Mouse (Mus musculus) Patski (cell line): Measurements from ENCODE around the gene Reln. TPM values are rescaled to one million over a fixed set of nuclear protein-coding genes. Genes with fewer than 3 reads are reported as not detected.

Experiments used
- ATAC-seq: fragments of 100-300 bp; one replicate; pipeline ENCODE4 v1.8.0; 2021
- CTCF ChIA-PET: fragments of 350-600 bp; sonication (Branson Sonifier 250); formaldehyde crosslinking; loops from one replicate; lab custom pipeline; 2022; ENCODE audit warnings: inconsistent platforms; lab: Charles Lee
- POLR2A ChIA-PET: fragments of 350-600 bp; sonication (Branson Sonifier 250); formaldehyde crosslinking; loops from one replicate; lab custom pipeline; 2022; ENCODE audit warnings: antibody characterized with exemption, inconsistent platforms; lab: Charles Lee
- DNase-seq: peaks from one replicate; pipeline ENCODE4 v3.0.0-alpha.2; 2011; ENCODE audit warnings: low read depth, low spot score
- H3K27me3 ChIP-seq: fragments of 371-371 bp; one replicate; pipeline ENCODE4 v1.5.1; 2021
- CTCF ChIP-seq: fragments of 100-300 bp; IDR thresholded peaks from one replicate; pipeline ENCODE4 v1.5.1; 2021
- in situ Hi-C: fragments of 300-500 bp; cut with MboI; formaldehyde crosslinking; loops from 3 replicates; pipeline ENCODE4 v1.11.1; 2018; ENCODE audit warnings: low pct_unique_long_range_greater_than_20kb, mixed read lengths
- polyA plus RNA-seq: library from polyadenylated mRNA; unstranded; gene quantifications from one replicate; pipeline ENCODE4 v1.2.3, GENCODE M21; 2021

Reln gene
- polyA plus RNA-seq, 1 experiment from 2014 or later, result not detected

DNA sequence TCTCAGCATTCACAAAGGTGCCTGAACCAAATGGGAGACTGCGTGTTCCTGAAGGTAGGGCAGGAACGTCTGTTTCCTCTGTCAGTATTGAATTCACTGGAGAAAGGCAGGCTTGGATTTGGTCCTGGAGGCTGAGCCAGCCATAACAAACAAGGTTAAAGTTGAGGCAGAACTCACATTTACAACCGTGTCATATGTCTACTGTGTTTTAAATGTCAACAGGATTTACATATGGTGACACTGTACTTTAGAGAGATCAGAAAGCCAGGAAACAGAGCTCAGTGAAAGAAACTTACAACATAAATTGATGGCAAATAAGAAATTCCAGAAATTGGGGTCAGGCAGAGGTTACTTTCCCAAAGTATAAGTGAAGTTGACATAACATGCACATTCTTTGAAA lies 9.1 kb downstream of the Reln start:
- DNase-seq (no peak), ATAC-seq (no peak)
- CTCF ChIA-PET, result no interaction called here
- in situ Hi-C loops, result no loop called here
- peaks cover 45% of the 10 kb centered on the region for H3K27me3 ChIP-seq
- TF ChIP-seq CTCF, result no peak
- POLR2A ChIA-PET, result no interaction called here

DNA sequence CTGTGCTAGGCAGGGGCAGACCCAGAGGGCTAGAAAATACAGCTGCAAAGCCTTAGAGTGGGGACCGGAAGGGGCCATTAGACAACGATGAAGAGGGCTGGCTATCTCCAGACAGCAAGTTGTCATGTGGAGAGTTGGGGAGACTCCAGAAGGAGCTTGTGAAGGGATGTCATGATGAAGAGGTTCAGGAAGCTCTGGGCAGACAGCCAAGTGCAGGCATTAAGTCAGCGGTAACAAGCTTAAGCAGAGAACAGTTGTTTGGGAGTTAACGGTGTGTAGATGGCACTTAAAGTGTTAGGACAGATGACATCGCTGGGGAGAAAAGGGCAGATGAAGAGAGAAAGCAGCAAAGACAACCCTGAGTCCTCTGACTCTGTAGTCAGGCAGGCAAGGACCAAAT lies 13.7 kb downstream of the Reln start:
- CTCF ChIA-PET, result interaction anchor here (1.3 kb wide), 1 partner anchor 11 kb away, joined by 3 read pairs; no protein-coding TSS in a partner anchor
- ATAC-seq, result no peak
- no peak for TF ChIP-seq CTCF
- H3K27me3 ChIP-seq, result peaks cover 33% of the 10 kb centered on the region
- in situ Hi-C loops, result no loop called here
- DNase-seq, result no peak
- POLR2A ChIA-PET, result no interaction called here

DNA sequence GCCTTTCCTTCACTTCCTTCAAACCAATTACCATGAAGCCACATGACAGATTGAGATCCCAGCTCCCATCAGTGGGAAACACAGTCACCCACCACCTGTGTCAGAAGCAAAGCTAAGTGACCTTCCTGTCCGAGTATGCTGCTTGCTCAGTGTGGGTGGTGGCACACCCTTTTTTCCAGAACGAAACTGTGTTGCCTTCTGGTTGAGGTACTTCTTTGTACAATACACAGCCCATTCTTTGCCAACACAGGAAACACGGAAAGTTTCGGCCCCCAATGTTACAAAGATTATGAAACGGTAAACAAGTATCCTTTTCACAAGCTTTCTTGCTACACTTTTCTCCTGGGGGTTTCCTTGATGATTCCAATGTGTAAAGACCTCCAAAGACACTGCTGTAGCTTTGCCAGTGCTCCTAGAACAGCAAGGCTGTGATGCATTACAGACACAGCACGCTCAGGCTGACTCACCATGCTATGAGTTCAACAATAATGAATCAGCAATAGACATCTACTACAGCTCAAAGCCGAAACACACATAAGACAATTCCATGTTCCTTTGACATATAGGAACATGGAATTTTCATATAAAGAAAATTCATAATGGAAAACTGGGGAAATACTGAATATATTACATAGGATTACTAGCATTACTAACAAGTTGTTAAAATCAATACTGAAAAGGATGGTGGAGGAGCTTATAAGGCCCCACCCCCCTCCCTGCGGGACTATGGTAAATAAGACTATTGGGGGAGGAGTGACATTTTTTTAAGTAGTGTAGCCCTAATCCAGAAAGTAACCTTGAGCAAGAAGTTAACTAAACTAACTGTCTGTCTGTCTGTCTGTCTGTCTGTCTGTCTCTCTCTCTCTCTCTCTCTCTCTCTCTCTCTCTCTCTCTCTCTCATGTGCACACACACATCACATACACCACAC lies 15.8 kb downstream of the Reln start:
- in situ Hi-C loops, result no loop called here
- no peak for TF ChIP-seq CTCF
- DNase-seq, result no peak
- ATAC-seq, result no peak
- ChIA-PET POLR2A (interaction anchor here (0.7 kb wide), 1 partner anchor 906 kb away, joined by 3 read pairs; no protein-coding TSS in a partner anchor), CTCF (no interaction called here)
- H3K27me3 ChIP-seq, result peaks cover 19% of the 10 kb centered on the region

DNA sequence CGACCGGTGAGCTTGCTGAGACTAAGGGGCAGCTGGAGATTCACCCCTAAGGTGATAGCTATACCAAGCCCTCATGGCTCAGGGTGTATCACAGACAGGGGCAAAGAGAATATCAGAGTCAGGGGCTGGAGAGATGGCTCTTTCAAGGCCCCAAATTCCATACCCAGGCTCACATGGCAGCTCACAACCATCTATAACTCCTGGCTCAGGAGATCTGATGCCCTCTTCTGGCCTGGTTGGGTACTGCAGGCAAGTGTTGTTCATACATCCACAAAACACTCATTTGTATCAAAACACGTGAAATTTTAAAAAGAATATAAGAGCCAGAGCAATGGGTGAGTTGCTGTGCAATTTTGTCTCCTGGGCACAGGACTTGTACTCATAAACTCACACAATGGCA lies 17.3 kb downstream of the Reln start:
- ChIA-PET CTCF (interaction anchor here (1.0 kb wide), 1 partner anchor 11 kb away, joined by 3 read pairs; no protein-coding TSS in a partner anchor), POLR2A (no interaction called here)
- peaks cover 8% of the 10 kb centered on the region for H3K27me3 ChIP-seq
- in situ Hi-C loops, result no loop called here
- no peak for ATAC-seq
- peak; percentile 75 for TF ChIP-seq CTCF
- no peak for DNase-seq

DNA sequence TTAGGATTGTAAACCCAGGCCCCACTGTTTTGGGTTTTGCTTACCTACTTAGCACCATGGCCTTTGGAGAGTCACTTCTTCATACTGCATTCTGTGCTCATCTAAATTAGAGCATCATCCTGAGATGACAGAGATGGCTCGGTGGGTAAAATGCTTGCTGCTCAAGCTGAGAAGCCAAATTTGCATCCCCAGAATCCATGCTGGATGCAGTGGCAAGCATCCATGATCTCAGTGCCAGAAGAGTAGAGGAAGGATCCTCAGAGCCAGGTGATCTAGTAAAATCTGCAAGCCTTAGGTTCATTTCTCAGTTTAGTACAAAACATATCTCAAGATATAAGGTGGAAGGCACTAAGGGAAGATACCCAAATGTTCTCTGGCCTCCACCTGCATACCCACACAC lies 20.7 kb downstream of the Reln start:
- POLR2A ChIA-PET, result no interaction called here
- no peak for ATAC-seq
- no peak for TF ChIP-seq CTCF
- in situ Hi-C loops, result no loop called here
- peaks cover 3% of the 10 kb centered on the region for H3K27me3 ChIP-seq
- no peak for DNase-seq
- CTCF ChIA-PET, result no interaction called here

DNA sequence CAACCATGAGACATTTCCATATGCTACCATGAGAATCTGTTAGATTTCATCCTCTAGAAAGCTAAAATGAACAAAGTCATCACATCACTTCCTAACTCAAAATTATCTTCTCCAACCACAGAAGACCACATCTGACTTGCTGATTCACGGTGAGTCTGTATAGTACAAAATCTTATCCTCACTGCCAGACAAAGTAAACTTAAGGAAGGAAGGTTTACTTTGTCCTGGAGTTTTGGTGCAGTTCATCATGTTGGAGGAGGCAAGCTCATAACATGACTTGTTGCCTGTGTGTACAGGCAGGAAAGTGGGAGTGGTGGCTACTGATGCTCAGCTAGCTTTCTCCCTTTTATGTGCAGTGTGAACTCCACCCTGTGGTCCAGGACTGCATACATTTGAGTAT lies 26.7 kb downstream of the Reln start:
- TF ChIP-seq CTCF, result no peak
- ChIA-PET POLR2A (no interaction called here), CTCF (interaction anchor here (1.4 kb wide), 1 partner anchor 26 kb away, joined by 3 read pairs; no protein-coding TSS in a partner anchor)
- peaks cover 6% of the 10 kb centered on the region for H3K27me3 ChIP-seq
- DNase-seq, result no peak
- in situ Hi-C loops, result no loop called here
- no peak for ATAC-seq

DNA sequence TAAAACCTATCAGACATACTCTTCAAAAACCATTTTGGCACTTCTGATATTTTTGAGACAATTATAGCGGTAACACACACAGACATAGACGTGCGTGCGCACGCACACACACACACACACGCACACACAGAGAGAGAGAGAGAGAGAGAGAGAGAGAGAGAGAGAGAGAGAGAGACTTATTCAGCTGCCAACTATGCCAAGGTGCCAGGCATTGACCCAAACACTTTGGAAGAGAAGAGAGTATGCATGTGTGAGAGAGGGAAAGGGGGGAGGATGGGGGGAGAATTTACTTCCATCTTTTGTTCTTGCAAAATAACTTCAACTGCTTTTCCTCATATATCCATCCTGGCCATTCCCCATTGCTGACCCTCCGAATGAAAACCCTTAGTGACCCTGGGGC lies 28.0 kb downstream of the Reln start:
- in situ Hi-C loops, result no loop called here
- DNase-seq (no peak), ATAC-seq (no peak)
- POLR2A ChIA-PET, result no interaction called here
- peaks cover 3% of the 10 kb centered on the region for H3K27me3 ChIP-seq
- CTCF ChIA-PET, result no interaction called here
- no peak for TF ChIP-seq CTCF

DNA sequence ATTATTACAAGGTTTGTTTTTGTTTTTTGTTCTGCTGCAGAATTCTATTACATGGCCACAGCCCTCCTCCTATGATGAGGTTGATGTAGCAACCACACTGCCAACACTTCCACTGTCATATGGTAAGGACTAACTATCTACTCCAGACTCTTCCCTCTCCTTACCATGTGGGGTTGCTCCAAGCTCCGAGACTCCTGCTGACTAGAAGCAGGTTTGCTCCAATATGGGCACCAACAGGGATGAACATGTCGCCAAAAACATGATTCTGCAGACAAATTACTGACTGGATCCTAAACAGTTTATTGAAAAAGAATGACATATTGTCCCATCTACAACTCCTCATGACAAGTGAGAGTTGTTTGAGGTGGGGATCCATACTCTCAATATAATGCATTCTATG lies 28.5 kb downstream of the Reln start:
- ChIA-PET POLR2A (no interaction called here), CTCF (no interaction called here)
- DNase-seq (no peak), ATAC-seq (no peak)
- in situ Hi-C loops, result no loop called here
- no peak for TF ChIP-seq CTCF
- peaks cover 3% of the 10 kb centered on the region for H3K27me3 ChIP-seq

DNA sequence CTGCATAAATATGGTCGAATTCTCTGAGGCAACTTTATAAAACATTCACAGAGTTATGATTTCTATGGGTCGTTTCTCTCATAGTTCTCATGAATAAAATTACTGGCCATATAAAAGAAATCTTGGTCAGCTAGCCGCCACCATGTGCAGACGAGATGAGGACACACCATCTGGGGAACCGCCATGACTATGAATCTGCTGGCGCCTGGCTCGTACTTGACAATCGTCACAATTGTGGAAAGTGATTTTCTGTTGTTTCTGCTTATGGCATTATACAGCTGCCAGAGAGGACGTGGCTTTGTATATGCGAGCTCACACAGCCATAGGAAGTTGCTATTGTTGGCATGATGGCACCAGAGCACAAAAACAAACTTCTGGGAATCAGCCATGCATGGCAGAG lies 31.5 kb downstream of the Reln start:
- no peak for ATAC-seq
- in situ Hi-C loops, result no loop called here
- CTCF ChIA-PET, result no interaction called here

DNA sequence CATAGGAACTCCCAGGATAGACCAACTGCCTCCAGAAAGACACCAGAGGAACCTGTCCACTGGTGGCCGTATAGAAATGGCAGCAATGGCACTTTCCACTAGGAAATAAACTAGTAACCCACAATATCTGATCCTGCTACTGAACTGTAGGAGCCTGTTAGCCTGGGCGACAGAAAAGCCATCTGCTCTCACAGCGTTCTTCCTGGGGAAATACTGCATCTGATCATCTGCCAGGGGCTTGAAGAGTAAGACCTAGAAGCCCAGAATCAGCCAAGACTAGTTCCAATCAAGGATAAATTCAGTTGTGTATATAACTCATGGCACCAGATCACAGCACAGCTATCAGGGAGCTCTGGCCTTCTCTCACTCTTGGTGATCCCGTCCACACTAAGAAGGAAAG lies 33.5 kb downstream of the Reln start:
- CTCF ChIA-PET, result no interaction called here
- in situ Hi-C loops, result no loop called here
- TF ChIP-seq CTCF, result no peak
- no peak for ATAC-seq
- POLR2A ChIA-PET, result no interaction called here
- H3K27me3 ChIP-seq, result peaks cover 3% of the 10 kb centered on the region
- no peak for DNase-seq

More for the DNA sequence above, 31.5 kb downstream of the Reln start:
- peaks cover 3% of the 10 kb centered on the region for H3K27me3 ChIP-seq
- no peak for DNase-seq
- POLR2A ChIA-PET, result no interaction called here
- no peak for TF ChIP-seq CTCF

DNA sequence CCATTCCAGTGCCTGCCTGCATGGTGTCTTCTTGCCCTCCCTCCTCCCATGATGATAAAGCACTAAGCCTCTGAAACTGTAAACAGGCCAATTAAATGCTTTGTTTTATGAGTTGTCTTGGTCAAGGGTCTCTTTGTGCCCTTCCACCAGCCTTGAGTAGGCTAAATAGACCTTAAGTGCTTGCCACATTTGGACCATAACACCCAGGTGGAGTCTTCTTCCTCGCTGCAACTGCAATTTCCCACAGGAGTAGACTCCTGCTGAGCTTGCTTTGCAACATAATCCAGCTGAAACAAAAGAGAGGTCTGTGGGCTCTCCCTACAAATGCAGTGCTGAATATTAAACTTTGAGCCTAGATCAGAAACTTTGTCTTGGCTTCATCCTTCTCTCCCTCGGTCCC lies 35.5 kb downstream of the Reln start:
- ChIA-PET POLR2A (no interaction called here), CTCF (no interaction called here)
- no peak for ATAC-seq
- TF ChIP-seq CTCF, result no peak
- no peak for DNase-seq
- H3K27me3 ChIP-seq, result peaks cover 3% of the 10 kb centered on the region
- in situ Hi-C loops, result no loop called here
